Mouse (Mus musculus): ENCODE measurements at regions not wholly inside any gene's neighbourhood (a gene's known extent, or its start where the extent isn't known, plus 50 kb on each side); places are given as distances from the start of the nearest gene placed in this dataset.

DNA sequence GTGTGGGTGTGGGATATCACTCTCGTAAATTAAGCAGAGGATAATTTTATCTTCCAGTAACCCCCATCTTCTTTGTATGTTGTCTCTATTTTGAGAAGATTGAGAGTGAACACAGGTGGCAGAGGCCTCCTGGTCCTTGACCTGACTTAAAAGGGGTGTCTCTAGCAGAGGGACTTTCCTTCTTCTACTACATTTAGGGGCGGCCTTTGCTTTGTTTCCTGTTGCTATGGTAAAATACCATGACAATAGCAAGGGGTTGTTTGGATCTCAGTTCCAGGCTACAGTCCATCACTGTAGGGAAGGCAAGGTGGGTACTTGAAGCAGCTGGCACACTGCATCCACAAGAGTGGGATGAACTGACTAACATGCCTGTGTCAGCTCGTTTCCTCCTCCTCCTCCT lies 189.3 kb upstream of the Stt3b start:
- no peak for TF ChIP-seq TAL1 (IDR thresholded peaks at IDR 0.05; ENCODE audit: low read length)
- TF ChIP-seq GATA1 (IDR thresholded peaks at IDR 0.05; ENCODE audit: low read length): no peak
